Mouse (Mus musculus) neutrophil, adult 83 days (primary cell): ENCODE data around the gene Nup54. TPM values are rescaled to one million over a fixed set of nuclear protein-coding genes. Genes with fewer than 3 reads are reported as not detected.

Source experiments
- total RNA-seq, 2 experiments: library from RNA; stranded (reverse); gene quantifications; one replicate each; pipeline ENCODE4 v1.2.4; 2023

Nup54 gene
- 10 to 100 TPM; 27.7 to 28.2 TPM for total RNA-seq

DNA sequence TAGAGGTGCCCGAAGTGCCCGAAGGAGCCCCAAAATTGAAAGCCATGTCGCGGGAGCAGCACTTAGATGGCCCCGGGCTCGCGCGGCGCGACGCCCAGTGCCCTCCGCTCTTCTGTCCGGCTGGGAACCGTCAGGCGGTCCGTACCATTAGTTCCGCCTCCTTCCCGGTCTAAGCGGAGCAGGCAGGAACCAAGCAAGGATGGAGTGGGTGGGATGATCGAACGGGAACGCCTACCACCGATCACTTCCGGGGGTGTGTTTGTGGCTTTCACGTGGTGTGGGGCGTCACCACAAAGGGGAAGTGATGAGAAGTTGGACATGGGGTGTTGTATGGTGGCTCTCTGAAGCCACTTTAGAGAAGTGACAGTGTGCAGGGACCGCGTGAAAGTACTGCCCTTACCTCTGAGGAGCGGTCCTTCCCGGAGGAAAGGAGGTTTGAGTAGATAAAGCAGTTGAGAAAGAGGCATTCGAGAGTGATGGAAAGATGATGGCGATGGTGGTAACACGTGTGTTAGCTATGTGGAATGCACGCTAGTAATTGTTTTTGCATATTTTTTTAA is at the start of gene Nup54:
Gene Nup54, minus strand, starts transcription at position 195 of the 560 bp plus-strand sequence.

Other genes starting within 250 kb of the Nup54 start
- gene U90926, start 219.8 kb downstream of the Nup54 start, total RNA-seq, result not detected
- 1 to 10 TPM in 1 of 2 experiments, under 1 TPM in 1; 0.96 to 1.1 TPM for gene Ppef2, start 178.9 kb downstream of the Nup54 start, total RNA-seq
- 10 to 100 TPM; 74.1 to 87.0 TPM for gene Naaa, start 157.0 kb downstream of the Nup54 start, total RNA-seq
- gene Sdad1, start 124.7 kb downstream of the Nup54 start, total RNA-seq, result 10 to 100 TPM; 19.5 to 19.6 TPM
- gene Cxcl9, start 107.1 kb downstream of the Nup54 start, total RNA-seq, result under 1 TPM in 1 of 2 experiments, not detected in 1; 0.22 TPM
- under 1 TPM in 1 of 2 experiments, not detected in 1; 0.59 TPM for gene Art3, start 103.4 kb downstream of the Nup54 start, total RNA-seq
- 1 to 10 TPM; 6.3 to 8.0 TPM for gene Cxcl10, start 86.3 kb downstream of the Nup54 start, total RNA-seq
- gene Scarb2, start 71.6 kb upstream of the Nup54 start, total RNA-seq, result 10 to 100 TPM; 31.3 to 34.8 TPM
- not detected for gene Fam47e, start 119.8 kb upstream of the Nup54 start, total RNA-seq
- gene Stbd1, start 167.8 kb upstream of the Nup54 start, total RNA-seq, result 1 to 10 TPM; 1.0 to 1.3 TPM
- under 1 TPM in 1 of 2 experiments, not detected in 1; 0.22 TPM for gene Ccdc158, start 240.1 kb upstream of the Nup54 start, total RNA-seq
- not detected for gene Shroom3, start 248.2 kb upstream of the Nup54 start, total RNA-seq